ENCODE assay signal across 9 mouse cellular contexts in the genomic region with DNA sequence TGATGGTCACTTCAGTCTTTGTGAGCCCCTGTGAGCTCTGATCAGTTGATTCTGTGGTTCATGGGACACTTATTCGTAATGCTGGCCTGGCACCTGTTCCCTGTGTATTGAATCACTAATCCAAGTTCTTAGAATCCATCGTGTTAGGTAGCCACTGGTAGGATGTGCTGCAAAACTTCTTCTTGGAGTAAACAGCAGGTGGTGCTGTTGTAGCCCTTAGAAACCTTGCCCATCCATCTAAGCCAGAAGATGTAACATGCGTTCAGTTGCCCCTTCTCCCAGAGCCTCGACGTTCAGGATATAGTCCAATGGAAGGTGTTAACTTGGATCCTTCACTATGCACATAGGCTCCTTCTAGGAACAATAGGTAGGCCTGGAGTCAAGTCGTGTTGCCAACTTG. TPM values are rescaled to one million over a fixed set of nuclear protein-coding genes. Genes with fewer than 3 reads are reported as not detected.
A peak's percentile ranks its signal among the peaks of the same experiment; 100 is the strongest.
DNase-seq lines count a peak whose midpoint lies in the region; ATAC-seq and TF ChIP-seq lines count a peak whose summit lies in the region.
"Had no signal": no experiment of that assay in that cellular context is flagged by ENCODE, and none has a peak within 500 bp of the region (broad histone marks: within the 10 kb centered on the region; RNA-seq: fewer than 3 reads in every experiment).

No protein-coding gene starts in this region.

- H3K9ac ChIP-seq in hindbrain, embryonic 12.5 days, result no peak overlapping the region
- H3K9ac ChIP-seq in hindbrain, embryonic 11.5 days (ENCODE audit: low read depth, low read length), result no peak overlapping the region
- no peak overlapping the region for H3K9ac ChIP-seq in ES-Bruce4 (ENCODE audit: low read depth, poor library complexity, severe bottlenecking)
- H3K9ac ChIP-seq in midbrain, embryonic 16.5 days (ENCODE audit: low read depth, low read length), result no peak overlapping the region
- H3K9ac ChIP-seq: embryonic facial prominence, embryonic 15.5 days had no signal

- no peak for TF ChIP-seq POLR2A in ES-Bruce4 (IDR thresholded peaks at IDR 0.05; ENCODE audit: insufficient read depth, low read length)

- TF ChIP-seq EP300 in ES-Bruce4 (IDR thresholded peaks at IDR 0.05; ENCODE audit: insufficient read depth, low read depth, low read length), result no peak

- no peak overlapping the region for H3K4me3 ChIP-seq in hindbrain, embryonic 12.5 days
- no peak overlapping the region; the same call in 1 of the 2 replicates for H3K4me3 ChIP-seq in hindbrain, embryonic 11.5 days (ENCODE audit: low read depth, low read length)
- no peak overlapping the region for H3K4me3 ChIP-seq in ES-Bruce4 (ENCODE audit: low read depth, low read length)
- H3K4me3 ChIP-seq in midbrain, embryonic 16.5 days (ENCODE audit: low read depth, low read length), result no peak overlapping the region

- no peak for DNase-seq in hindbrain, embryonic 11.5 days (ENCODE audit: low spot score)
- no peak for DNase-seq in spleen, postnatal 4 days (ENCODE audit: low spot score in 2 of 2)
- DNase-seq in cerebellum, adult 9-10 months, result no peak
- no peak for DNase-seq in gastrocnemius, postnatal 14 days

- peak overlapping the region; percentile 57; the same call in 1 of the 2 replicates for H3K4me2 ChIP-seq in hindbrain, embryonic 12.5 days (replicated peaks)
- H3K4me2 ChIP-seq in hindbrain, embryonic 11.5 days (replicated peaks; ENCODE audit: low read depth, low read length), result no peak overlapping the region
- H3K4me2 ChIP-seq in midbrain, embryonic 16.5 days (ENCODE audit: low read length), result peak overlapping the region; percentile 91; the same call in 1 of the 2 replicates

- TF ChIP-seq CTCF in ES-Bruce4 (IDR thresholded peaks at IDR 0.05; ENCODE audit: low read depth, low read length), result peak; percentile 21

- H3K4me1 ChIP-seq in hindbrain, embryonic 12.5 days, result peaks cover 15% of the 10 kb centered on the region
- no peaks in the 10 kb centered on the region for H3K4me1 ChIP-seq in hindbrain, embryonic 11.5 days (replicated peaks; ENCODE audit: control insufficient read depth, insufficient read depth, low read length)
- H3K4me1 ChIP-seq in ES-Bruce4 (ENCODE audit: control insufficient read depth, insufficient read depth, low read length), result peaks cover 2% of the 10 kb centered on the region
- H3K4me1 ChIP-seq in midbrain, embryonic 16.5 days (ENCODE audit: control insufficient read depth, insufficient read depth, low read length), result peaks cover 14% of the 10 kb centered on the region

- WGBS in hindbrain, embryonic 12.5 days, result 90% methylated on average over 6 of the region's 6 CpGs
- WGBS in hindbrain, embryonic 11.5 days, result 93% methylated on average over 6 of the region's 6 CpGs
- WGBS in midbrain, embryonic 16.5 days, result 92% methylated on average over 6 of the region's 6 CpGs

- no peak for ATAC-seq in hindbrain, embryonic 12.5 days (ENCODE audit: low FRiP score)
- ATAC-seq in hindbrain, embryonic 11.5 days (ENCODE audit: low FRiP score), result no peak
- peak; percentile 33; the same call in 1 of the 2 replicates for ATAC-seq in common myeloid progenitor, adult 5-6 weeks (replicated peaks; ENCODE audit: low read depth, poor library complexity, severe bottlenecking)
- ATAC-seq in midbrain, embryonic 16.5 days, result no peak

- no peaks in the 10 kb centered on the region for H3K27me3 ChIP-seq in hindbrain, embryonic 12.5 days
- no peaks in the 10 kb centered on the region for H3K27me3 ChIP-seq in hindbrain, embryonic 11.5 days (ENCODE audit: control insufficient read depth, insufficient read depth, low read length)
- H3K27me3 ChIP-seq in ES-Bruce4 (ENCODE audit: control insufficient read depth, insufficient read depth, low read length, poor library complexity, severe bottlenecking), result no peaks in the 10 kb centered on the region
- H3K27me3 ChIP-seq in midbrain, embryonic 16.5 days (ENCODE audit: control insufficient read depth, insufficient read depth, low read depth, low read length), result no peaks in the 10 kb centered on the region
- H3K27me3 ChIP-seq: embryonic facial prominence, embryonic 15.5 days had no signal

- intact Hi-C loops in gastrocnemius, postnatal 14 days (cut with DNase I; ENCODE audit: low total_unique reads), result no loop called here

- H3K27ac ChIP-seq in hindbrain, embryonic 12.5 days, result no peak overlapping the region
- H3K27ac ChIP-seq in hindbrain, embryonic 11.5 days (ENCODE audit: low read depth, low read length), result no peak overlapping the region
- no peak overlapping the region for H3K27ac ChIP-seq in ES-Bruce4 (ENCODE audit: insufficient read depth, low read length)
- no peak overlapping the region for H3K27ac ChIP-seq in midbrain, embryonic 16.5 days (ENCODE audit: low read length)
- H3K27ac ChIP-seq: embryonic facial prominence, embryonic 15.5 days had no signal

- H3K36me3 ChIP-seq in hindbrain, embryonic 12.5 days, result peaks cover 32% of the 10 kb centered on the region
- peaks cover 5% of the 10 kb centered on the region for H3K36me3 ChIP-seq in hindbrain, embryonic 11.5 days (ENCODE audit: control insufficient read depth, insufficient read depth, low read length)
- 0 out of 2 replicates have a peak, but pooled peaks cover 1% of the 10 kb centered on the region for H3K36me3 ChIP-seq in ES-Bruce4 (ENCODE audit: control insufficient read depth, insufficient read depth, low read length, poor library complexity, severe bottlenecking)
- H3K36me3 ChIP-seq in midbrain, embryonic 16.5 days (ENCODE audit: control insufficient read depth, insufficient read depth, low read length), result peaks cover 12% of the 10 kb centered on the region

- peaks cover 6% of the 10 kb centered on the region for H3K9me3 ChIP-seq in hindbrain, embryonic 12.5 days (replicated peaks)
- peaks cover 5% of the 10 kb centered on the region; the same call in 1 of the 2 replicates for H3K9me3 ChIP-seq in hindbrain, embryonic 11.5 days (ENCODE audit: control insufficient read depth, low read length)
- no peaks in the 10 kb centered on the region for H3K9me3 ChIP-seq in ES-Bruce4 (replicated peaks; ENCODE audit: control insufficient read depth, insufficient read depth, low read length, poor library complexity, severe bottlenecking)
- H3K9me3 ChIP-seq in midbrain, embryonic 16.5 days (replicated peaks; ENCODE audit: control insufficient read depth, low read length, poor library complexity, severe bottlenecking), result no peaks in the 10 kb centered on the region
- H3K9me3 ChIP-seq: embryonic facial prominence, embryonic 15.5 days had no signal

RNA-seq across cellular contexts. Expression of a gene that starts 2.2 kb away (rescaled TPM):
- 59.4 and 61.8 TPM in 2 replicates for polyA plus RNA-seq in hindbrain, embryonic 12.5 days (2016; fragmentation: Nextera tagmentation; extraction: Ambion mirVana)
- 70.8 and 71.4 TPM in 2 replicates for polyA plus RNA-seq in hindbrain, embryonic 11.5 days (2014; fragmentation: Nextera tagmentation; extraction: Ambion mirVana)
- polyA plus RNA-seq in ES-Bruce4 (2011; ENCODE audit: insufficient read depth, insufficient read length, low read depth, missing spikeins), result 17.3 and 19.6 TPM in 2 replicates
- 52.2 and 64.0 TPM in 2 replicates for total RNA-seq in common myeloid progenitor, adult 5-6 weeks (2017)
- polyA plus RNA-seq in midbrain, embryonic 16.5 days (2015; fragmentation: Nextera tagmentation; extraction: Ambion mirVana), result 55.0 and 57.7 TPM in 2 replicates
- total RNA-seq in gastrocnemius, postnatal 14 days (2021), result 10 to 100 TPM; 23.0 to 23.4 TPM

RNA-seq across cellular contexts. Expression of a gene that starts 27.8 kb away (rescaled TPM):
- 1.1 and 1.8 TPM in 2 replicates for polyA plus RNA-seq in hindbrain, embryonic 12.5 days (2016; fragmentation: Nextera tagmentation; extraction: Ambion mirVana)
- 1.7 and 2.3 TPM in 2 replicates for polyA plus RNA-seq in hindbrain, embryonic 11.5 days (2014; fragmentation: Nextera tagmentation; extraction: Ambion mirVana)
- polyA plus RNA-seq in ES-Bruce4 (2011; ENCODE audit: insufficient read depth, insufficient read length, low read depth, missing spikeins), result not detected in 2 replicates
- 4.2 and 7.0 TPM in 2 replicates for total RNA-seq in common myeloid progenitor, adult 5-6 weeks (2017)
- polyA plus RNA-seq in midbrain, embryonic 16.5 days (2015; fragmentation: Nextera tagmentation; extraction: Ambion mirVana), result 0.61 and 1.3 TPM in 2 replicates
- total RNA-seq in gastrocnemius, postnatal 14 days (2021), result 1 to 10 TPM; 2.4 to 5.5 TPM
